Mouse (Mus musculus): ENCODE measurements around the gene March8. TPM values are rescaled to one million over a fixed set of nuclear protein-coding genes. Genes with fewer than 3 reads are reported as not detected.

Gene March8
- polyA plus RNA-seq, 1 experiment from 2014 or later = 29.4 TPM

DNA sequence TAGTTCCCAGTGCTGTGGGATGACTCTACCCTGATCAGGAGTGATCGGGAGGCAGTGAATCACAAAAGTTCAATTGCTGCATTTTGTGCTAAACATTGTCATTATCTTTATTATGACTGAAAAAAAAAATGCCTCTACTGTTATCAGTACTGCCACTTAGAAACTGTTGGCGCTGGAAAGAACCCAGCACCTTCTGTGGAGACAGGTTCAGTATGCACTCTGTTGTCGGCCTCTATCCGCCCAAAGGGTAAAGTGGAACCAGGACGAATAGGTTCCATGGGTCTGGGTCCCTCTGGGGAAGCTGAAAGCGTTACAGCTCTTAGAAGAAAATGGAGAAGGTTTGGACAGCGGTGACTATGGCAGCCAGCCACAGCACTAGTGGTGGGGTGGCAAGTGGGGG is 41.1 kb downstream of the March8 start:
- WGBS = 84% methylated on average over 7 of the region's 7 CpGs
- ATAC-seq = no peak
- Histone ChIP-seq H3K4me2 (replicated peaks; ENCODE audit: low read depth) (no peak overlapping the region), H3K27ac (ENCODE audit: low read depth, low read length) (no peak overlapping the region), H3K36me3 (ENCODE audit: control insufficient read depth, insufficient read depth) (no peaks in the 10 kb centered on the region), H3K9ac (ENCODE audit: low read depth, low read length) (no peak overlapping the region), H3K4me3 (ENCODE audit: low read depth, low read length) (no peak overlapping the region), H3K27me3 (replicated peaks; ENCODE audit: control insufficient read depth, insufficient read depth, low read length) (no peaks in the 10 kb centered on the region), H3K9me3 (ENCODE audit: control insufficient read depth) (no peaks in the 10 kb centered on the region), H3K4me1 (replicated peaks; ENCODE audit: control insufficient read depth, insufficient read depth, low read length) (no peaks in the 10 kb centered on the region)
- TF ChIP-seq CTCF (IDR thresholded peaks at IDR 0.05; ENCODE audit: low read depth) = no peak

DNA sequence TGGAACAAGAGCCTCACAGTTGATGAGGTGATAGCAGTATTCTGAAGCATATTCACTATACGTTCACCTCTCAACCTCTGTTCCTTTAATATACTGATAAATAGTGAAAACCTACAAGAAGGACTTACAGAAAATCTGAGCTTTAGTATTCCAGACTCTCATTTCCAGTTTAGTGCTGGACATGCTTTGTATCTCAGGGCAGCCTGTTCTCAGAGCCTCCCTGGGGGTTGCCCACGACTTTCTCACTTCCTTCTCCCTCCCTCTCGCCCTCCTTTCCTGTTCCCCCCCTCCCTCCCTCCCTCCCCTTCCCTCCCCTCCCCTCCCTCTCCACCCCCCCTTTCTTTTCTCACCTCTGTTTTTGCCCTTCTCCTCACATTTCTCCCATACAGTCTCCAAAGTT is 42.3 kb downstream of the March8 start:
- Histone ChIP-seq H3K27me3 (replicated peaks; ENCODE audit: control insufficient read depth, insufficient read depth, low read length) (no peaks in the 10 kb centered on the region), H3K9ac (ENCODE audit: low read depth, low read length) (no peak overlapping the region), H3K4me2 (replicated peaks; ENCODE audit: low read depth) (no peak overlapping the region), H3K36me3 (ENCODE audit: control insufficient read depth, insufficient read depth) (no peaks in the 10 kb centered on the region), H3K4me1 (replicated peaks; ENCODE audit: control insufficient read depth, insufficient read depth, low read length) (peaks cover 3% of the 10 kb centered on the region; the same call in 1 of the 2 replicates), H3K4me3 (ENCODE audit: low read depth, low read length) (no peak overlapping the region), H3K9me3 (ENCODE audit: control insufficient read depth) (no peaks in the 10 kb centered on the region), H3K27ac (ENCODE audit: low read depth, low read length) (no peak overlapping the region)
- 65% methylated on average over 3 of the region's 3 CpGs for WGBS
- ATAC-seq = no peak
- TF ChIP-seq CTCF (IDR thresholded peaks at IDR 0.05; ENCODE audit: low read depth) = no peak

DNA sequence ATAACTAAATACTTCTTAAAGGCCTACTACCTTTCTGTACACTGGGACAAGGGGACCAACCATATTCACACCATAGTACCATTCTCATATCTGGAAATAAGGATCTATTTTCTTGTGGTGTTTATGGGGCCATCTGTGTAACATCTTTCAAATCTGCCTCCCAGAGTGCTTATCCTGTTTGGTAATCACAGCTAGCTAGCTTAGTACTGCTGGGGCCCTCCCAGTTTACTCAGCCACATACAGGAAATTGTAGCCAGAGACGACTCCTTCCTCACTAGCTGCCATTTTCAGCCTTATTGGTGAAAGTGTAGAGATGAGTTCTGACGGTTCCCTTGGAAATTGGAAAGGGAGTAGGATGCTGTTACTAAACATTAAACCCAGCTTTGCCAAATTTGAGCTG is 43.8 kb downstream of the March8 start:
- H3K9ac ChIP-seq (ENCODE audit: low read depth, low read length) = no peak overlapping the region
- WGBS = 38% methylated on average over 2 of the region's 2 CpGs
- no peak overlapping the region for H3K27ac ChIP-seq (ENCODE audit: low read depth, low read length)
- no peak overlapping the region for H3K4me3 ChIP-seq (ENCODE audit: low read depth, low read length)
- no peaks in the 10 kb centered on the region for H3K9me3 ChIP-seq (ENCODE audit: control insufficient read depth)
- no peak for ATAC-seq
- no peaks in the 10 kb centered on the region for H3K27me3 ChIP-seq (replicated peaks; ENCODE audit: control insufficient read depth, insufficient read depth, low read length)
- no peak overlapping the region for H3K4me2 ChIP-seq (replicated peaks; ENCODE audit: low read depth)
- no peaks in the 10 kb centered on the region for H3K36me3 ChIP-seq (ENCODE audit: control insufficient read depth, insufficient read depth)
- no peak for TF ChIP-seq CTCF (IDR thresholded peaks at IDR 0.05; ENCODE audit: low read depth)
- peaks cover 3% of the 10 kb centered on the region; the same call in 1 of the 2 replicates for H3K4me1 ChIP-seq (replicated peaks; ENCODE audit: control insufficient read depth, insufficient read depth, low read length)

DNA sequence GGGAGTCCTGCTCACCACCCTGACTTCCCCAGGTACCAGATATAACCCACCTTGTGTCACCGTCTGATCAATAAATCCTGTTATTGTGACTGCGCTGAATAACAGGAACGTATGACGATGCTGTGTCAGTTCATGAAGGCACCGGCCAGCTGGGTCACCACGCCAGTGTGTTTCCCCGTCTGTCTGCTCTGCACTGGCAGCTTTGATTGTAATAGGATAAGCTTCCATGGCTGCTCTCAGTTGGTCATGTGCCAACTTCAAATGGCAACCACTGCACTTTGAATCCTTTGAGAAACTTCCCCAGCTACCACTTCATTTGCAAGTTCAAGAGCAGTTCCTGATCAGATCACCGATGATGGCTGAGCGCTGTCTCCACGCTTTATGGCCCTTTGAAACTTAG is 45.8 kb downstream of the March8 start:
- WGBS = 61% methylated on average over 10 of the region's 10 CpGs
- H3K27ac ChIP-seq (ENCODE audit: low read depth, low read length) = no peak overlapping the region
- ATAC-seq = no peak

DNA sequence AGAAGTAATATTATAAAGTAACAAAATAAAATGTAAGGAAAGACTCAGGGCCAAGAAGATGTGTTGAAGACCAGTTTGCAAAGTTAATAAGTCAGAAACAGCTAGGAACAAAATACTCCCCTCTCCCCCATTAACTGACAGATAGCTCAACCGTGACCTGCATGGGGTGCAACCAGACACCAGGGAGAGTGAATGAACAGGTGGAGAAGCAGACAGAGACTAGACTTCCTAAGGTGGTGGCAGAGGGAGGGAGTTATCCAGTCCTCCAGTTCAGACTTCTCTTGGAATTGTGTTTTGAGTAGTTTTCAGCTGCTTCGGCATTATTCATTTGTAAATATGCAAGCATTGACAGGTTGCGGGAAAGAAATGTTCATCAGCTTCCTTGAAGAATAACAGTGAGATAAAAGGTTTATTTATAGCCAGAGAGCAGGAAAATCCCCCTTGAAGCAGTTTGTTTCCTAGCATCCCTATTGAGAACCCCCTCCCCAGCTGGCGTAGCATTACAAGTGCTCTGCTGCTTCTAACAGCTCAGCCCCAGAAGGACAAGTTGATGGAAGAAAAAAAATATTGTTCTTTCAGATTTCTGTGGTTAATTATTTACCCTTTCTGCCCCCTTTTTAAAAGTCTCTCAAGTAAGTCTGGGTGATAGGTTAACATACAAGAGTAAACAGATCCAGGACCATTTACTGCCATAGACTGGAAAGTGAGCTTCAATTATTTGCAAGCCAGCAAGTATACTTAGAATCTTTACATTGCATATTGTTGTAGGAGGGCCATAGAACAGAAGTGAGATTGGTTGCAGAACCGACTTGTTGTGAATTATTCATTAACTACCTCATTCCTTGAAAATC is 47.6 kb downstream of the March8 start:
- no peaks in the 10 kb centered on the region for H3K9me3 ChIP-seq (ENCODE audit: control insufficient read depth)
- H3K27me3 ChIP-seq (replicated peaks; ENCODE audit: control insufficient read depth, insufficient read depth, low read length) = no peaks in the 10 kb centered on the region
- 8% methylated on average over 5 of the region's 5 CpGs for WGBS
- peaks cover 3% of the 10 kb centered on the region; the same call in 1 of the 2 replicates for H3K4me1 ChIP-seq (replicated peaks; ENCODE audit: control insufficient read depth, insufficient read depth, low read length)
- no peaks in the 10 kb centered on the region for H3K36me3 ChIP-seq (ENCODE audit: control insufficient read depth, insufficient read depth)
- H3K4me2 ChIP-seq (replicated peaks; ENCODE audit: low read depth) = peak overlapping the region; percentile 46
- no peak for TF ChIP-seq CTCF (IDR thresholded peaks at IDR 0.05; ENCODE audit: low read depth)
- no peak overlapping the region for H3K9ac ChIP-seq (ENCODE audit: low read depth, low read length)
- H3K4me3 ChIP-seq (ENCODE audit: low read depth, low read length) = no peak overlapping the region
- peak overlapping the region; percentile 74 for H3K27ac ChIP-seq (ENCODE audit: low read depth, low read length)
- ATAC-seq = no peak

More for the DNA sequence above, 45.8 kb downstream of the March8 start:
- no peak for TF ChIP-seq CTCF (IDR thresholded peaks at IDR 0.05; ENCODE audit: low read depth)
- Histone ChIP-seq H3K36me3 (ENCODE audit: control insufficient read depth, insufficient read depth) (no peaks in the 10 kb centered on the region), H3K9me3 (ENCODE audit: control insufficient read depth) (no peaks in the 10 kb centered on the region), H3K4me1 (replicated peaks; ENCODE audit: control insufficient read depth, insufficient read depth, low read length) (peaks cover 3% of the 10 kb centered on the region; the same call in 1 of the 2 replicates), H3K27me3 (replicated peaks; ENCODE audit: control insufficient read depth, insufficient read depth, low read length) (no peaks in the 10 kb centered on the region), H3K9ac (ENCODE audit: low read depth, low read length) (no peak overlapping the region), H3K4me2 (replicated peaks; ENCODE audit: low read depth) (no peak overlapping the region; the same call in 1 of the 2 replicates), H3K4me3 (ENCODE audit: low read depth, low read length) (no peak overlapping the region)

DNA sequence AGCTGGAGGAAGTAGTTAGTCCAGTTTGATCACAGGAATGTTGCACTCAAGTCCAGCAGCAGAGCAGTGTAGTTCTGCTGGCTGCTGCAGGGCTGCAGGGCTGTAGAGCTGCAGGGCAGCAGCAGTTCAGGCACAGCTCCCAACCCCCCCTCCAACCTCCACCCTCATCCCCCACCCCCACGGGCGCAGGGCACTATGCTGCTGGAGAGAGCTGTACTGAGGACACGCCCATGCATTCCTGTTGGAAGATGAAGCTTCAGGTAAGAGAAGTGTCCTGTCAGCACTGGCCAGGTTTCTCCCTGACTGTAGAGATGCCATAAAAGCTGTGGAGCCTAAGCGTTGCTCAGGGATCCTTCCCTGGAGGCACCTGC is 48.2 kb downstream of the March8 start:
- H3K4me2 ChIP-seq (replicated peaks; ENCODE audit: low read depth) = peak overlapping the region; percentile 35; the same call in 1 of the 2 replicates
- no peak overlapping the region for H3K9ac ChIP-seq (ENCODE audit: low read depth, low read length)
- no peaks in the 10 kb centered on the region for H3K27me3 ChIP-seq (replicated peaks; ENCODE audit: control insufficient read depth, insufficient read depth, low read length)
- no peaks in the 10 kb centered on the region for H3K36me3 ChIP-seq (ENCODE audit: control insufficient read depth, insufficient read depth)
- no peak for TF ChIP-seq CTCF (IDR thresholded peaks at IDR 0.05; ENCODE audit: low read depth)
- ATAC-seq = peak; percentile 93
- H3K4me3 ChIP-seq (ENCODE audit: low read depth, low read length) = no peak overlapping the region
- no peaks in the 10 kb centered on the region for H3K9me3 ChIP-seq (ENCODE audit: control insufficient read depth)
- H3K4me1 ChIP-seq (replicated peaks; ENCODE audit: control insufficient read depth, insufficient read depth, low read length) = peaks cover 3% of the 10 kb centered on the region; the same call in 1 of the 2 replicates
- WGBS = 22% methylated on average over 4 of the region's 4 CpGs
- peak overlapping the region; percentile 74; the same call in 1 of the 2 replicates for H3K27ac ChIP-seq (ENCODE audit: low read depth, low read length)
